Mouse (Mus musculus): ENCODE measurements at regions not wholly inside any gene's neighbourhood (a gene's known extent, or its start where the extent isn't known, plus 50 kb on each side); places are given as distances from the start of the nearest gene placed in this dataset.

DNA sequence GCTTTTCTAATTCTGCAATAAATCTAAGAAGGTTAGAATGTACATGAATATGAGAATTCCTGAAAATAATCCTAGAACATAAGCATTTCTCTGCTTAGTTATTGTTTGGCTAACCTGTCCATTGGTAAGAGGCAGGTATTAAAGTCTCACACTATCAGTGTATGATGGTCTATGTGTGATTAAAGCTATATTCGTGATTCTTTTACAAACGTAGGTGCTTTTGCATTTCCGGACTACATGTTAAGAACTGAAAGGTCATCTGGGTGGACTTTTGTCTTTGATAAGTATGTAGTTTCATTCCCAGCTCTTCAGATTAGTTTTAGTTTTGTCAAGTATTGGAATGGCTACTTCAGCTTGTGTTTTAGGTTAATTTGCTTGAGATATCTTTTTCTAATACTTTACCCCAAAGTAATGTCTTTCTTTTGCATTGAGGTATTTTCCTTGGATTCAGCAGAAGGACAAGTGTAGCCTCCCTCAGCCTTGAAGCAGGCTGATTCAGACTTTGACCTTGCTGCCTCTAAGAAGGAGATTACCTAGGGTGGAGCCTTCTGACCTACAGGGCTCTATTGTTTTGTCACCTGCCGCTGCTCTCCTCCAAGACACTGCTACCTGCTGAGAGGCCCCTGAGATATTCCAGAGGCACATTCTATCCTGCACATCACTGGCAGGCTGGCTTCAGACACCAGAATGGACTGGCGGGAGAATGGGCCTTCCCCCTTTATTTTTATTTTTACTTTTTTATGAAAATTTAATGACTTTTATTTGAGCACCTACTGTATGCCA is 148.7 kb upstream of the Foxg1 start:
- TF ChIP-seq POLR2A (IDR thresholded peaks at IDR 0.05; ENCODE audit: borderline replicate concordance, extremely low read depth, insufficient read depth, insufficient read length), result no peak
- WGBS, result 85% methylated on average over 5 of the region's 5 CpGs
- no peak overlapping the region for H3K27ac ChIP-seq (replicated peaks; ENCODE audit: low read depth, low read length)
- H3K9me3 ChIP-seq (ENCODE audit: control insufficient read depth, low read length), result no peaks in the 10 kb centered on the region
- H3K27me3 ChIP-seq (ENCODE audit: control insufficient read depth, insufficient read depth, low read length), result no peaks in the 10 kb centered on the region
- no peak overlapping the region for H3K9ac ChIP-seq (ENCODE audit: low read depth, low read length, severe bottlenecking)
- no peak overlapping the region for H3K4me2 ChIP-seq (replicated peaks; ENCODE audit: low read depth, low read length, severe bottlenecking)
- no peak overlapping the region for H3K4me3 ChIP-seq (replicated peaks; ENCODE audit: low read length)
- DNase-seq (ENCODE audit: low spot score), result no peak
- H3K4me1 ChIP-seq (ENCODE audit: control insufficient read depth, insufficient read depth, low read length), result no peaks in the 10 kb centered on the region
- ATAC-seq (ENCODE audit: low FRiP score, low read depth), result no peak
- no peaks in the 10 kb centered on the region for H3K36me3 ChIP-seq (ENCODE audit: control insufficient read depth, insufficient read depth, low read length)

Measured in limb, embryonic 14.5 days (tissue).